Mouse (Mus musculus) megakaryocyte, adult 5-6 weeks (primary cell): ENCODE data around the gene Il1r2. TPM values are rescaled to one million over a fixed set of nuclear protein-coding genes. Genes with fewer than 3 reads are reported as not detected.

Experiments used
- ATAC-seq: 2 replicates; pipeline ENCODE4 v1.8.0; 2016; ENCODE audit warnings: mild to moderate bottlenecking, inconsistent platforms; ENCODE audit not compliant: poor library complexity, severe bottlenecking
- total RNA-seq, 2 experiments: library from RNA; stranded (forward) in 1 of 2; stranded (reverse) in 1 of 2; fragments of 153-499, 151-499 nt in 1 of 2; fragments of 221-1000, 200-1000 nt in 1 of 2; gene quantifications; 2 replicates each; pipeline versions ENCODE4 v1.2.3 to v1.2.4; 2015 to 2017

Gene Il1r2
- total RNA-seq, 2 experiments from 2014 or later = 19.2 to 22.4 TPM

DNA sequence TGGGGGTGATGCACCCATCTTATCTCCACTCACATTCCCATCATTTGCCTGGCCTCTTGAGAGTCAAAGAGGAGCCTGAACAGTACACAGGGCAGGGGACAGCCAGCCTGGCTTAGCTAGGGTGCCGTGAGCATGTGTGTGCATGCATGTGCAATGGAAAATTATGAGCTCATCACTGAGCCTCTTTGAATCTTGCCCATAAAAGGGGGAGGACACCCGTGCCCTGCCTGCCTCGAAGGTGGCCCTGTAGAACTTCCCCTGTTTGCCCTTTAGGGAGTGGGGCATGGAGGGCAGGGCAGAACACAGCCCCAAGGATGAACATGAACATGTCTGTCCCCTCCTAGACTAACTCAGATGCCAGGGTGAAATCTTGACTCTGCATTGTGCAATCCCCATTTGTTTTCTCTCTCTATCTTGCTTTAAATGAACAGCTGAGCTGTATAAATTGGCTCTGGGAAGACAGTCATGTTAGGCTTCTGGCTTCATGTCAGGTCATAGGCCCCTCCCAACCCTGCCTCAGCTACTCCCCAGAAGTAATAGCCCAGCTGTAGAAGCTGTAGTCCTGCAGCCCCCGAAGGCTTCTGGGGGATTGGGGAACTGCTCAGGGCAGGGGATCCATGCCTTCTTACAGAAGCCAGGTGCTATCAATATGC is 14.6 kb upstream of the Il1r2 start:
- peak; percentile 66 for ATAC-seq

- ATAC-seq = no peak
Measured at GRCm38 (mm10) chr1:40061359-40061758, 12.5 kb upstream of the Il1r2 start.

- ATAC-seq = no peak
Measured at GRCm38 (mm10) chr1:40063409-40063808, 10.5 kb upstream of the Il1r2 start.

- peak; percentile 86 for ATAC-seq
Measured at GRCm38 (mm10) chr1:40064508-40064907, 9.4 kb upstream of the Il1r2 start.

- no peak for ATAC-seq
Measured at GRCm38 (mm10) chr1:40072558-40072957, 1.3 kb upstream of the Il1r2 start.

GRCm38 (mm10) chr1:40077328-40077727 is 3.4 kb downstream of the Il1r2 start:
- ATAC-seq = no peak

DNA sequence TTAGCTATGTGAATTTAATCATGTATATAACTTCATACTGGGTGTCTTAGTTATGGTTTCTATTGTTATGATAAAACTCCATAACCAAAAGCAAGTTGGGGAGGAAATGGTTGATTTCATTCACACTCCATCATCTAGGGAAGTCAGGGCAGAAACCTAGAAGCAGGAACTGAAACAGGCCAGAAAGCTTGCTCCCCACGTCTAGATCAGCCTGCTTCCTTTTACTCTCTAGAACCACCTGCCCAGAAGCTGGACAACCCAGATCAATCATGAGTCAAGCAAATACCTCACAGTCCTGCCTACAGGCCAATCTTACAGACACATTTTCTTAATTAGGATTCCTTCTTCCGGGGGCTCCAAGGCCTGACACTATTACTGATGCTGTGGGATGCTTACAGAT is 7.2 kb downstream of the Il1r2 start:
- ATAC-seq = peak; percentile 27

DNA sequence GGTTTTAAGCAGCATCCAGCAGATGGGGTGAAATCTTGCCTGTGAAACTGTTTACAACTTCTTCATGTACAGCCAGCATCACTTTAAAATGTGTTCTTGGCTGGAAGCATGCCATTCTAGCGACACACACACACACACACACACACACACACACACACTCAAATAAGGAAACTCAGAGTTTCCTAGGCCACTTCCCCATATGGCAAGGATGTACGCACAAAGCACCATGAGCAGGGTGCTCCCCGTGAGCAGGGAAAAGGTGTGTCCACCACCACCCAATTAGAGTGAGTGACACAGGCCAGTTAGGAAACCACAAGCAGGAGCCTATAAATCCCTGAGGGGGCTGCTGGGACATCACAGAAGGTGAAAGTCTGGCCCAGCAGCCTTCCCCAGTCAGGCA is 10.5 kb downstream of the Il1r2 start:
- peak; percentile 75 for ATAC-seq

- peak; percentile 16; the same call in 1 of the 2 replicates for ATAC-seq
Measured at GRCm38 (mm10) chr1:40085403-40086182, 11.7 kb downstream of the Il1r2 start.

GRCm38 (mm10) chr1:40091160-40091559 is 17.3 kb downstream of the Il1r2 start:
- ATAC-seq = peak; percentile 58

DNA sequence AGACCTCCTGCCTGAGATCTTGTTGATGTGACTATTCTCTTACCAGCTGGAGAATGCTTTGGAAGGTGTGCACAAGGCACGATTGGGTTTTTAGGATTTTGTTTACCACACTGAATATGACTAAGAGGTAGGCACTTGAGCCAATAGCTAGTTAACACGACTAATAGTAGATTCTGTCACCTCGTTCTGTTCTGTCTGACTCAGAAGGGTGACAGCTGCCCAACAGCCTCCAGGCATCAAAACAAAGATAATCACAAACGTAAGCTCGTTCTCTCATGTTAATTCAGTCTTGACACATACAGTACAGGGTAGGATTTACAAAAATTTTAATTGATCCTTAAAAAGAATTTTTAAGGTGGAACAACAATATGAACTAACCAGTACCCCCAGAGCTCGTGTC is 18.7 kb downstream of the Il1r2 start:
- no peak for ATAC-seq

GRCm38 (mm10) chr1:40094601-40095304 is 20.9 kb downstream of the Il1r2 start:
- ATAC-seq = no peak

DNA sequence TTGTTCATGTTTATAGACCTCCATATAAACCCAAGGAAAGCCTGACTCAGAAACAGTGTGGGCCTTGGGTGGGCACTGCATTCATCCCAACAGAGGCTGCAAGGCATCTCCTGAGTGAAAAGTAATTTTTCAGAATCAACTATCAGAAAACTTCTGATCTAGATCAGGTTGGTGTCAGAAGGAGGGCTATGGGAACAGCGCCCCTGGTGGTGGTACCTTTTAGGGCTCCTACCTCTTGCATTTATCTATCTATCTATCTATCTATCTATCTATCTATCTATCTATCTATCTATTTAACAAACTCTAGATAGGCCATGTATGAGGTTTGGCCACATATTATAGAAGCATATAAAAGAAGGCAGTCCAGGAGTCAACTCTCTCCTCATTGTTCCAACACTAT is 21.7 kb downstream of the Il1r2 start:
- no peak for ATAC-seq

DNA sequence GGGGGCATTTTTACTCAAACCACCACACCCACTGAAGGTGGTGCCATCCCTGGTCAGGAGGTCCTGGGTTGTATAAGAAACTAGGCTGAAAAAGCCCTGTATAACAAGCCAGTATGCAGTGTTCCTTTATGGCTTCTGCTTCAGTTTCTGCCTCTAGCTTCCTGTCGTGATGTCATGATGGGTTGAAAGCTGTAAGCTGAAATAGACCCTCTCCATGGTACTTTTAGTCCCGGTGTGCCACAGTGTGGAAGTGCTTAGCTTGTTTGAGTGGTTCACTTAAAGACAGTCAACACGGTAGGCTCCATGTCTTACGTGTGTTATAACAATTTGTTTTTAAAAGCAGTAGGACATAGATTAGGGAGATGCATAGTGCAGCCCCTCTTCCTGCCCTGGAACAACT is 32.4 kb downstream of the Il1r2 start:
- no peak for ATAC-seq

DNA sequence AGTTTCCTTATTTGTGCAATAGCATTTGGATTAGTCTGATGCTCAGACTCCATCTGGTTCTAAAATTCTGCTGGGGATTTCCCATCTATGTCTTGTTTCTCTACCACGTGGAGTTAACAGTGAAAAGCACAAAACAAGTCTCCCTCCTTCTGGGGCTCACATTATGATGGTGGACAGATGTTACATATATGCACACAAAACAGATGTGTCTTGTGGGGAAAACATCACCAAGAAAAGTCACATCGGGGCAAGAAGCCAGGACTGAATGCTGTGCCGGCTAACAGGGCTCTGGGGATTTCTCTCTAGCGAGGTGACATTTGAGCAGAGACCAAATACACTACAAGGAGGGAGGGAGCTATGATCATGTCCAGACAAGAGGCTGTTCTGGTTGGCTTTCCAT is 32.8 kb downstream of the Il1r2 start:
- no peak for ATAC-seq

- ATAC-seq = no peak
Measured at GRCm38 (mm10) chr1:40107971-40108749, 34.3 kb downstream of the Il1r2 start.

DNA sequence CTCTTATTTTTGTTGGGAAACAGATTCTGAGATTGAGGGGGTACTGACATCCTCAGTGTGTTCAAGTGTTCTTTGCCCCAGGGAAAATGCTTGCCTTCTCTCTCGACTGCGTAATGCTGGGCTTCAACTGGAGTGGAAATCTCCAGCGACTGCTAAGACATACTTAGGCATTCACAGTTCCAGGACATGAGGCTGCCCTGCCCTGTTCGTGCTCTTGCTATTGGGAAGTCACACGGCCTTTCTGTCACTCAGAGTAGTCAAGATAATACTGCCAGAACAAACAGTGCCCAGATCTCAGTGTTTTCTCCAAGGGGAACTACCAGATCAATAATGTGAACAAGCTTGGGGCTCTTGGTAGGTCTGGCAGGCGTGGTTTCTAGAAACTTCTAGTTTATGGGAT is 35.9 kb downstream of the Il1r2 start:
- no peak for ATAC-seq

DNA sequence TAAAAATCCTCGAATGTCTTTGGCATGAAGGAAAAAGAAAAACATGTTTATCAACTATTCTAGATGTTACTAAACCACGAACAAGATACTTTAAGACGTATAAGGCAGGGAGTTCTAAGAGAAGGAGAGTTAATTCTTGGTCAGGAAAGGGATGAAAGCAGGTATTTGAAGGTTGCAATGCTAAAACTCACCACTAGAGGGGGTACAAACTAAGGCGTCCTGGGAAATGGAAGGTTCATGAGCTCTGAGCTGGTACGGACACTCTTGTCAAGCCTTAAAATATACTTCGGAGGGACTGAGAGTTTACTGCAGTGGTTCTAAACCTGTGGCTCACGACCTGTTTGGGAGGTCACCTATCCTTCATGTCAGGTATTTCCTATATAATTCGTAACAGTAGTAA is 41.4 kb downstream of the Il1r2 start:
- peak; percentile 56; the same call in 1 of the 2 replicates for ATAC-seq

DNA sequence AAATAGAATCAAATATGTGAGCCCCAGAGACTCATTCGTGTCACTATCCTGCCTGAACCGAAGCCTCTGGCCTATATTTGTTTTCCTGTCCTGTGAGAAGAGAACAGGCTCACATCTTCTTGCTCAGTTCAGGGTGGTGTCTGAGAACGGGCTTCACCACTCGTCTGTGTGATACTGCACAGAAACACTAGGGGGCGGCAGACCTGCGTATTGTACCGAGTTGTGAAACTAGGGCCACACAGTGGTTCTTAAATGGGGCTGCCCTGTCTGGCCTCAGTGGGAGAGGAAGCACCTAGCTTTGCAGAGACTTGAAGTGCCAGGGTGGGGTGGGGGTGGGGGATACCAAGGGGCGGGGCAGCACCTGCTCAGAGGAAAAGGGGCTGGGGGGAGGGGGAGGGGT is 42.5 kb downstream of the Il1r2 start:
- peak; percentile 96 for ATAC-seq

GRCm38 (mm10) chr1:40117565-40117964 is 43.7 kb downstream of the Il1r2 start:
- ATAC-seq = no peak

GRCm38 (mm10) chr1:40124237-40124636 is 50.4 kb downstream of the Il1r2 start:
- no peak for ATAC-seq
